In the genomic region with DNA sequence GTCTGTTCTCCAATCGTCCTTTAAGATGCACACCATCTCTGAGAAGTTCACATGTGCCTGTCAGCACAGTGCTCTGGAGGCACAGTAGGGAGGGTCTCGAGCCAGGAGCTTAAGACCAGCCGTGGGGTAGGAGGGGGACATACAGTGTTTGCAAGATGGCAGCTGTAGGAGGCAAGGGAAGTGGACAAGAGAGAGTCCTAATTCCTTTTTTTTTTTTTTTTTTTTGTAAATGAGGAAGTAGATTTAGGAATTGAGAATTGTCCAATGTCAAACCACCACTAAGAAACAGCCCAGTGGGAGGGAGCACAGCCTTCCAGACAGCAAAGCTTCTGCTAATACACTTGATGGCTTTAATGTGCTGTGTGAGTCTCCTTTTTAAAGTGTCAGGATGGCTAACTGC, we compare ENCODE assay signal across 19 mouse cellular contexts. TPM values are rescaled to one million over a fixed set of nuclear protein-coding genes. Genes with fewer than 3 reads are reported as not detected.
DNase-seq lines count a peak whose midpoint lies in the region; ATAC-seq and TF ChIP-seq lines count a peak whose summit lies in the region.
"Had no signal": no experiment of that assay in that cellular context is flagged by ENCODE, and none has a peak within 500 bp of the region (broad histone marks: within the 10 kb centered on the region; RNA-seq: fewer than 3 reads in every experiment).

No protein-coding gene starts in this region.

- no peaks in the 10 kb centered on the region for H3K36me3 ChIP-seq in MEL (ENCODE audit: control insufficient read depth in 1 of 2, insufficient read depth in 2 of 2, low read length in 2 of 2)
- no peaks in the 10 kb centered on the region for H3K36me3 ChIP-seq in hindbrain, embryonic 11.5 days (ENCODE audit: control insufficient read depth, insufficient read depth, low read length)
- no peaks in the 10 kb centered on the region for H3K36me3 ChIP-seq in forebrain, embryonic 16.5 days (ENCODE audit: control insufficient read depth, insufficient read depth)
- H3K36me3 ChIP-seq: forebrain, embryonic 12.5 days; hindbrain, embryonic 10.5 days; midbrain, embryonic 15.5 days had no signal

- TF ChIP-seq EP300 in MEL (IDR thresholded peaks at IDR 0.05; ENCODE audit: low read depth in 1 of 2, low read length in 2 of 2) = no peak

- DNase-seq in gastrocnemius, adult 2 months = no peak
- DNase-seq in gastrocnemius, postnatal 14 days = no peak
- no peak for DNase-seq in layer of hippocampus, adult 2 months (ENCODE audit: low spot score in 2 of 2)
- no peak for DNase-seq in layer of hippocampus, adult 18-20 months (ENCODE audit: low spot score in 2 of 2)
- DNase-seq in MEL (ENCODE audit: low read depth, low spot score) = peak; percentile 68
- DNase-seq in hindbrain, embryonic 11.5 days (ENCODE audit: low spot score) = no peak
- DNase-seq: adrenal gland, postnatal 10 days; cerebellum, adult 8-10 months; gastrocnemius, postnatal 36 days; kidney, adult 2 months; kidney, postnatal 25 days; liver; lung, adult 2 months; thymus, postnatal 14 days had no signal

- ATAC-seq in megakaryocyte progenitor cell, adult 5-6 weeks (replicated peaks; ENCODE audit: poor library complexity) = peak; percentile 56
- no peak for ATAC-seq in hindbrain, embryonic 11.5 days (ENCODE audit: low FRiP score)
- ATAC-seq in forebrain, embryonic 16.5 days = no peak
- ATAC-seq: midbrain, embryonic 15.5 days had no signal

- no peak overlapping the region for H3K9ac ChIP-seq in MEL (ENCODE audit: control insufficient read depth, low read depth, low read length, poor library complexity, severe bottlenecking)
- H3K9ac ChIP-seq in hindbrain, embryonic 11.5 days (ENCODE audit: low read depth, low read length) = no peak overlapping the region
- no peak overlapping the region for H3K9ac ChIP-seq in forebrain, embryonic 16.5 days (replicated peaks; ENCODE audit: low read depth, low read length)
- H3K9ac ChIP-seq: forebrain, embryonic 12.5 days; midbrain, embryonic 15.5 days had no signal

- intact Hi-C loops in gastrocnemius, adult 2 months (cut with DNase I) = loop anchor here (2.0 kb wide), 1 partner anchor 34 kb away; no protein-coding TSS in a partner anchor
- intact Hi-C loops in gastrocnemius, postnatal 14 days (cut with DNase I; ENCODE audit: low total_unique reads) = no loop called here

- TF ChIP-seq POLR2A in MEL (IDR thresholded peaks at IDR 0.05; ENCODE audit: control insufficient read depth in 1 of 2, insufficient read depth in 1 of 2, low read depth in 1 of 2, low read length in 2 of 2, poor library complexity in 1 of 2) = no peak

- H3K4me3 ChIP-seq in gastrocnemius, adult 2 months = no peak overlapping the region
- no peak overlapping the region for H3K4me3 ChIP-seq in layer of hippocampus, adult 2 months
- no peak overlapping the region for H3K4me3 ChIP-seq in MEL (ENCODE audit: control insufficient read depth in 1 of 2, insufficient read depth in 1 of 2, low read depth in 2 of 2, low read length in 2 of 2)
- H3K4me3 ChIP-seq in hindbrain, embryonic 11.5 days (ENCODE audit: low read depth, low read length) = no peak overlapping the region
- H3K4me3 ChIP-seq in forebrain, embryonic 16.5 days (replicated peaks; ENCODE audit: low read length) = no peak overlapping the region
- H3K4me3 ChIP-seq: forebrain, embryonic 12.5 days; hindbrain, embryonic 10.5 days; midbrain, embryonic 15.5 days had no signal

- peaks cover 0 to 6% of the 10 kb centered on the region in 2 experiments; a peak in 3 of 4 replicates for H3K4me1 ChIP-seq in MEL (ENCODE audit: control insufficient read depth in 1 of 2, insufficient read depth in 2 of 2, low read length in 2 of 2)
- 0 out of 2 replicates have a peak, but pooled peaks cover 2% of the 10 kb centered on the region for H3K4me1 ChIP-seq in hindbrain, embryonic 11.5 days (replicated peaks; ENCODE audit: control insufficient read depth, insufficient read depth, low read length)
- H3K4me1 ChIP-seq in forebrain, embryonic 16.5 days (replicated peaks; ENCODE audit: control insufficient read depth, insufficient read depth, low read length) = peaks cover 14% of the 10 kb centered on the region

- H3K27ac ChIP-seq in gastrocnemius, adult 2 months = peak overlapping the region; percentile 38; the same call in 1 of the 2 replicates
- H3K27ac ChIP-seq in layer of hippocampus, adult 2 months = peak overlapping the region; percentile 32; the same call in 1 of the 2 replicates
- no peak overlapping the region for H3K27ac ChIP-seq in MEL (ENCODE audit: control insufficient read depth, low read depth, low read length)
- H3K27ac ChIP-seq in hindbrain, embryonic 11.5 days (ENCODE audit: low read depth, low read length) = no peak overlapping the region
- no peak overlapping the region for H3K27ac ChIP-seq in forebrain, embryonic 16.5 days (ENCODE audit: low read length)
- H3K27ac ChIP-seq: forebrain, embryonic 12.5 days; hindbrain, embryonic 10.5 days; midbrain, embryonic 15.5 days had no signal

- H3K79me2 ChIP-seq in MEL (ENCODE audit: control insufficient read depth, insufficient read depth, low read length, poor library complexity) = no peaks in the 10 kb centered on the region

- H3K27me3 ChIP-seq in MEL (ENCODE audit: control insufficient read depth in 1 of 2, insufficient read depth in 2 of 2, low read length in 2 of 2) = peaks cover 2 to 3% of the 10 kb centered on the region in 2 experiments; a peak in 3 of 4 replicates
- H3K27me3 ChIP-seq in hindbrain, embryonic 11.5 days (ENCODE audit: control insufficient read depth, insufficient read depth, low read length) = no peaks in the 10 kb centered on the region
- no peaks in the 10 kb centered on the region for H3K27me3 ChIP-seq in forebrain, embryonic 16.5 days (replicated peaks; ENCODE audit: control insufficient read depth, insufficient read depth, low read length)
- H3K27me3 ChIP-seq: forebrain, embryonic 12.5 days had no signal

- no peak for TF ChIP-seq CTCF in gastrocnemius, adult 2 months (IDR thresholded peaks at IDR 0.05)
- no peak for TF ChIP-seq CTCF in layer of hippocampus, adult 2 months (conservative IDR thresholded peaks at IDR 0.05)
- TF ChIP-seq CTCF in MEL (IDR thresholded peaks at IDR 0.05 in 2 of 3, conservative IDR thresholded peaks at IDR 0.05 in 1 of 3; ENCODE audit: control insufficient read depth in 1 of 3, insufficient read depth in 1 of 3, low read depth in 2 of 3, low read length in 3 of 3, poor library complexity in 1 of 3, severe bottlenecking in 1 of 3) = no peak

- no peaks in the 10 kb centered on the region for H3K9me3 ChIP-seq in MEL (replicated peaks; ENCODE audit: insufficient read depth, low read length)
- no peaks in the 10 kb centered on the region for H3K9me3 ChIP-seq in hindbrain, embryonic 11.5 days (ENCODE audit: control insufficient read depth, low read length)
- no peaks in the 10 kb centered on the region for H3K9me3 ChIP-seq in forebrain, embryonic 16.5 days (ENCODE audit: control insufficient read depth, low read length)
- H3K9me3 ChIP-seq: forebrain, embryonic 12.5 days; hindbrain, embryonic 10.5 days; midbrain, embryonic 15.5 days had no signal

- no peak overlapping the region for H3K4me2 ChIP-seq in hindbrain, embryonic 11.5 days (replicated peaks; ENCODE audit: low read depth, low read length)
- no peak overlapping the region for H3K4me2 ChIP-seq in forebrain, embryonic 16.5 days (ENCODE audit: low read length)
- H3K4me2 ChIP-seq: forebrain, embryonic 12.5 days; midbrain, embryonic 15.5 days had no signal

- no peak for TF ChIP-seq RAD21 in MEL (IDR thresholded peaks at IDR 0.05; ENCODE audit: low read depth, low read length)

- WGBS in hindbrain, embryonic 11.5 days = 66% methylated on average over 3 of the region's 3 CpGs
- 53% methylated on average over 3 of the region's 3 CpGs for WGBS in forebrain, embryonic 16.5 days

TF ChIP-seq in MEL, 35 proteins besides CTCF, POLR2A, EP300 and RAD21:
- TF ChIP-seq MAZ (IDR thresholded peaks at IDR 0.05; ENCODE audit: low read depth, low read length) = no peak
- peak; percentile 92 for TF ChIP-seq ZNF384 (IDR thresholded peaks at IDR 0.05; ENCODE audit: low read depth, low read length)

RNA-seq across cellular contexts. Expression of gene Plekho1, which starts 18.7 kb away (rescaled TPM):
- 10 to 100 TPM; 14.2 to 19.3 TPM for total RNA-seq in gastrocnemius, adult 2 months (2021)
- total RNA-seq in gastrocnemius, postnatal 14 days (2021) = 10 to 100 TPM; 30.0 to 50.8 TPM
- total RNA-seq in layer of hippocampus, adult 2 months (2021) = 10 to 100 TPM; 39.3 to 44.1 TPM
- 10 to 100 TPM; 40.5 to 42.5 TPM for total RNA-seq in layer of hippocampus, adult 18-20 months (2021)
- total RNA-seq in MEL (2012; rRNA removed) = 4.2 and 6.4 TPM in 2 replicates
- 10 to 100 TPM in 1 of 2 experiments, not detected in 1; 19.2 TPM for polyA plus RNA-seq in MEL (2012; ENCODE audit: insufficient read depth in 1 of 2, insufficient read length in 2 of 2, low read depth in 1 of 2, low replicate concordance in 2 of 2, missing spikeins in 1 of 2)
- 22.1 and 25.9 TPM in 2 replicates for total RNA-seq in megakaryocyte progenitor cell, adult 5-6 weeks (2015)
- 24.7 and 25.1 TPM in 2 replicates for total RNA-seq in megakaryocyte progenitor cell, adult 5-6 weeks (2017)
- 70.0 and 73.7 TPM in 2 replicates for polyA plus RNA-seq in hindbrain, embryonic 11.5 days (2014; fragmentation: Nextera tagmentation; extraction: Ambion mirVana)
- polyA plus RNA-seq in forebrain, embryonic 16.5 days (2015; fragmentation: Nextera tagmentation; extraction: Ambion mirVana) = 71.4 and 74.9 TPM in 2 replicates

RNA-seq across cellular contexts. Expression of gene Anp32e, which starts 48.0 kb away (rescaled TPM):
- total RNA-seq in gastrocnemius, adult 2 months (2021) = 10 to 100 TPM; 76.4 to 89.9 TPM
- 10 to 100 TPM; 74.2 to 78.4 TPM for total RNA-seq in gastrocnemius, postnatal 14 days (2021)
- 10 to 100 TPM; 78.9 to 80.6 TPM for total RNA-seq in layer of hippocampus, adult 2 months (2021)
- 10 to 100 TPM; 88.3 to 89.6 TPM for total RNA-seq in layer of hippocampus, adult 18-20 months (2021)
- total RNA-seq in MEL (2012; rRNA removed) = 159 and 197 TPM in 2 replicates
- polyA plus RNA-seq in MEL (2012; ENCODE audit: insufficient read depth in 1 of 2, insufficient read length in 2 of 2, low read depth in 1 of 2, low replicate concordance in 2 of 2, missing spikeins in 1 of 2) = 100 to 1,000 TPM; 412 to 748 TPM
- total RNA-seq in megakaryocyte progenitor cell, adult 5-6 weeks (2015) = 101 and 132 TPM in 2 replicates
- total RNA-seq in megakaryocyte progenitor cell, adult 5-6 weeks (2017) = 384 and 526 TPM in 2 replicates
- 114 and 133 TPM in 2 replicates for polyA plus RNA-seq in hindbrain, embryonic 11.5 days (2014; fragmentation: Nextera tagmentation; extraction: Ambion mirVana)
- 185 and 205 TPM in 2 replicates for polyA plus RNA-seq in forebrain, embryonic 16.5 days (2015; fragmentation: Nextera tagmentation; extraction: Ambion mirVana)

Comparison
In these comparisons a context has a peak if more than half of its experiments do, and no peak if none do; other contexts are left out.
1. H3K27ac ChIP-seq: peak in gastrocnemius, adult 2 months (single experiment) and layer of hippocampus, adult 2 months (single experiment); none in MEL (single experiment), hindbrain, embryonic 11.5 days (single experiment) and forebrain, embryonic 16.5 days (single experiment).